Mouse (Mus musculus): ENCODE results near the gene Cs.

DNA sequence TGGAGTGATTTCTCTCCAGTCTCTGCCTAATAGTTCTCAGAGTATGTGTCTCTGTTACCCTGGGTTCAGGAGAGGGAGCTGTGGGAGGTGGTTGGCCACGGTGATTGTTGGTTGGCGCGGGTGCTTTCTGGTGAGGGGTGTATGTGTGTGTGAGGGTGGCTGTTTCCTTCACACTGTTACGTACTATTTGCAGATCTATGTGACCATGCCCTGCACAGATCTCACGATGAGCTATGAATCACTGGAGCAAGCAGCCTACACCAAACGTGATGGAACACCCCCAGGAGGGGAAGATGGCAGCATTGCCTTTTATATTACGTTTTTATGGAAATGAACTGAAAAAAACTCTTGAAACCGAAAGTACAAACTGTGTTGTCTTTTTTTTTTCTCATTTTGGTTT is 10.7 kb upstream of the Cs start:
- TF ChIP-seq BHLHE40 (IDR thresholded peaks at IDR 0.05; ENCODE audit: borderline replicate concordance, low read depth, low read length): no peak
- no peak for TF ChIP-seq MAX (IDR thresholded peaks at IDR 0.05; ENCODE audit: low read length)
- no peak for TF ChIP-seq POLR2A (IDR thresholded peaks at IDR 0.05; ENCODE audit: control insufficient read depth in 1 of 2, insufficient read depth in 1 of 2, low read depth in 1 of 2, low read length in 2 of 2, poor library complexity in 1 of 2)
- TF ChIP-seq EP300 (IDR thresholded peaks at IDR 0.05; ENCODE audit: low read depth in 1 of 2, low read length in 2 of 2): no peak
- TF ChIP-seq KAT2A (conservative IDR thresholded peaks at IDR 0.05; ENCODE audit: low read depth, low read length): no peak
- TF ChIP-seq CTCF (IDR thresholded peaks at IDR 0.05 in 2 of 3, conservative IDR thresholded peaks at IDR 0.05 in 1 of 3; ENCODE audit: control insufficient read depth in 1 of 3, insufficient read depth in 1 of 3, low read depth in 2 of 3, low read length in 3 of 3, poor library complexity in 1 of 3, severe bottlenecking in 1 of 3): no peak
